Mouse (Mus musculus) lung, embryonic 16.5 days (tissue): ENCODE data around the gene Olfr1448. TPM values are rescaled to one million over a fixed set of nuclear protein-coding genes. Genes with fewer than 3 reads are reported as not detected.
"Not testable (repeated sequence)": the region's sequence is repeated elsewhere in the genome, so short reads cannot be mapped to it uniquely, and the experiment has no call there.

Experiments used
- ATAC-seq: fragments of 200-750 bp; cut with Nextera tagmentation; 2 replicates; pipeline ENCODE4 v1.8.0; 2017; ENCODE audit warnings: low read depth, mild to moderate bottlenecking, moderate library complexity
- H3K27ac ChIP-seq: fragments of 300-500 bp; sonication (generic); 2 replicates; pipeline ENCODE4 v1.5.1; 2014; ENCODE audit warnings: mild to moderate bottlenecking, control low read depth, low read length
- H3K27me3 ChIP-seq: fragments of 300-500 bp; sonication (generic); 2 replicates; pipeline ENCODE4 v1.6.1; 2014; ENCODE audit warnings: low read depth, low read length, mixed read lengths; ENCODE audit not compliant: control insufficient read depth, insufficient read depth
- H3K36me3 ChIP-seq: fragments of 300-500 bp; sonication (generic); 2 replicates; pipeline ENCODE4 v1.6.1; 2014; ENCODE audit warnings: low read length; ENCODE audit not compliant: control insufficient read depth, insufficient read depth
- H3K4me1 ChIP-seq: fragments of 300-500 bp; sonication (generic); replicated peaks from 2 replicates; pipeline ENCODE4 v1.6.1; 2014; ENCODE audit warnings: low read length, mixed read lengths; ENCODE audit not compliant: control insufficient read depth, insufficient read depth
- H3K4me2 ChIP-seq: fragments of 300-500 bp; sonication (generic); 2 replicates; pipeline ENCODE4 v1.6.1; 2014; ENCODE audit warnings: low read depth, low read length, control low read depth
- H3K4me3 ChIP-seq: fragments of 300-500 bp; sonication (generic); 2 replicates; pipeline ENCODE4 v1.5.1; 2014; ENCODE audit warnings: mild to moderate bottlenecking, low read length, control low read depth
- H3K9ac ChIP-seq: fragments of 300-500 bp; sonication (generic); 2 replicates; pipeline ENCODE4 v1.6.1; 2014; ENCODE audit warnings: low read length, control low read depth
- H3K9me3 ChIP-seq: fragments of 300-500 bp; sonication (generic); 2 replicates; pipeline ENCODE4 v1.6.1; 2016; ENCODE audit warnings: low read length; ENCODE audit not compliant: control insufficient read depth
- WGBS: fragments of 180-500 bp; shearing (Covaris S2); extraction: QIAGEN DNeasy Blood & Tissue Kit; methylation state at CpG from one replicate; pipeline ENCODE4 v1.1.7; 2014; 5-methylcytosine and 5-hydroxymethylcytosine counted together
- polyA plus RNA-seq: library from polyadenylated mRNA; unstranded; fragments of >200 nt; fragmentation: Nextera tagmentation; extraction: Ambion mirVana; gene quantifications from 2 replicates; pipeline ENCODE4 v1.2.1, GENCODE M21; 2015

Gene Olfr1448
- not detected in 2 replicates for polyA plus RNA-seq

- 63% methylated on average over 1 of the region's 1 CpGs for WGBS
- ATAC-seq, result no peak
- H3K36me3 ChIP-seq, result no peaks in the 10 kb centered on the region
- no peaks in the 10 kb centered on the region for H3K27me3 ChIP-seq
- no peaks in the 10 kb centered on the region for H3K4me1 ChIP-seq
- H3K27ac ChIP-seq, result no peak within 1 kb of the TSS
- no peak within 1 kb of the TSS for H3K9ac ChIP-seq
- H3K4me3 ChIP-seq, result no peak within 1 kb of the TSS
- no peaks in the 10 kb centered on the region for H3K9me3 ChIP-seq
- H3K4me2 ChIP-seq, result no peak within 1 kb of the TSS
Measured at GRCm38 (mm10) chr19:12924319-12924718, at the start of gene Olfr1448. Gene Olfr1448 (minus strand): TSS chr19:12924419.

GRCm38 (mm10) chr19:12970082-12970481 lies 45.9 kb upstream of the Olfr1448 start:
- H3K9ac ChIP-seq, ATAC-seq, H3K4me1 ChIP-seq, H3K4me2 ChIP-seq, H3K4me3 ChIP-seq, H3K27ac ChIP-seq, H3K36me3 ChIP-seq, H3K27me3 ChIP-seq, H3K9me3 ChIP-seq: not testable (repeated sequence)
- 77% methylated on average over 5 of the region's 5 CpGs for WGBS

DNA sequence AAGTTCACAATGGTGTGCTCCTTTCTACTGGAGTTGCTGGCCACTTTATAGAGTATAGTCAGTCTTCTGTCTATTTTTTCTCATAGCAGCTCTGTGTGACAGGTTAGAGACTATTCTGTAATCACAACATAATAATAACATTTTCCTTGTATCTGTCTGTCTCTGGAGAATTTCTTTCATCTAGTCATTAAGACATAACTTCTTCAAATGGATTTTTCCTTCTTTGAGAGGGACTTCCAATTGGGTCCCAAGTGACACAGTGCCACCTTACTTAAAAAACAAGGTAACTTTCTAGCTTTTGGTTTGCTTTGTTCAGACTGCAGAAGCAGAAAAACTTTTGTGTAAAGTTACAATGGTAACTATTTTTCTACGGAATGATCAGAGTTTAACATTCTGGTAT lies 25.7 kb upstream of the Olfr1448 start, which contains the start of gene Olfr1450:
Gene Olfr1450, plus strand, starts transcription at position 301 of the 400 bp plus-strand sequence.
- Histone ChIP-seq H3K4me2 (no peak within 1 kb of the TSS), H3K4me1 (no peaks in the 10 kb centered on the region), H3K27me3 (no peaks in the 10 kb centered on the region), H3K4me3 (no peak within 1 kb of the TSS), H3K9me3 (no peaks in the 10 kb centered on the region), H3K27ac (no peak within 1 kb of the TSS), H3K9ac (no peak within 1 kb of the TSS), H3K36me3 (no peaks in the 10 kb centered on the region)
- no peak for ATAC-seq
- WGBS, result 85% methylated on average over 1 of the region's 1 CpGs

- Histone ChIP-seq H3K36me3 (no peaks in the 10 kb centered on the region), H3K4me1 (no peaks in the 10 kb centered on the region), H3K27me3 (no peaks in the 10 kb centered on the region), H3K4me2 (no peak within 1 kb of the TSS), H3K9ac (no peak within 1 kb of the TSS), H3K9me3 (no peaks in the 10 kb centered on the region), H3K4me3 (no peak within 1 kb of the TSS), H3K27ac (no peak within 1 kb of the TSS)
- ATAC-seq, result no peak
Measured at GRCm38 (mm10) chr19:12930540-12930939, 6.3 kb upstream of the Olfr1448 start, which contains the start of gene Olfr1449. Gene Olfr1449 (plus strand): TSS chr19:12930840.

DNA sequence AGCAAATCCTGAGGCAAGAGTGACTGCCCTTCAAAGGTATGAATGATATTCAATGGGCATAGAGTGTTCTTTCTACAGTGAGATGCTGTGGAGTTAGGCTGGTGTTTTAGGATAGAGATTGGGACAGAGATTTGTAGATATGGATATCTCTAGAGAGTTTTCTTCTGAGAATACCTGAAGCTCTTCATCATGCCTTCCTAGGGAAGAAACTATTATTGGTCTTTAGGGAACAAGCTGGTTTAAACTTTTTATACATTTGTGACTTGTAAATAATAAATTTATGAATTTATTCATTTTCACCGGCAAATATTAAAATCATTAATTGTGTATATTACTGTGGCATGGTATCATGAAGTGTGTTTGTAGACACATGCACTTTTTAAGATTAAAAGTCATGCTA lies 20.6 kb downstream of the Olfr1448 start, which contains the start of gene Olfr1447:
Gene Olfr1447, minus strand, starts transcription at position 101 of the 400 bp plus-strand sequence.
- Histone ChIP-seq H3K27ac (no peak within 1 kb of the TSS), H3K4me3 (no peak within 1 kb of the TSS), H3K27me3 (no peaks in the 10 kb centered on the region), H3K4me2 (no peak within 1 kb of the TSS), H3K4me1 (no peaks in the 10 kb centered on the region), H3K9ac (no peak within 1 kb of the TSS), H3K9me3 (no peaks in the 10 kb centered on the region), H3K36me3 (no peaks in the 10 kb centered on the region)
- WGBS, result 94% methylated on average over 1 of the region's 1 CpGs
- no peak for ATAC-seq

- Histone ChIP-seq H3K9me3 (no peaks in the 10 kb centered on the region), H3K4me1 (no peaks in the 10 kb centered on the region), H3K36me3 (no peaks in the 10 kb centered on the region), H3K27me3 (no peaks in the 10 kb centered on the region), H3K9ac (no peak within 1 kb of the TSS), H3K27ac (no peak within 1 kb of the TSS), H3K4me2 (no peak within 1 kb of the TSS), H3K4me3 (no peak within 1 kb of the TSS)
- ATAC-seq, result no peak
- 65% methylated on average over 1 of the region's 1 CpGs for WGBS
Measured at GRCm38 (mm10) chr19:12893424-12893823, 30.8 kb downstream of the Olfr1448 start, which contains the start of gene Olfr1446. Gene Olfr1446 (minus strand): TSS chr19:12893524.

DNA sequence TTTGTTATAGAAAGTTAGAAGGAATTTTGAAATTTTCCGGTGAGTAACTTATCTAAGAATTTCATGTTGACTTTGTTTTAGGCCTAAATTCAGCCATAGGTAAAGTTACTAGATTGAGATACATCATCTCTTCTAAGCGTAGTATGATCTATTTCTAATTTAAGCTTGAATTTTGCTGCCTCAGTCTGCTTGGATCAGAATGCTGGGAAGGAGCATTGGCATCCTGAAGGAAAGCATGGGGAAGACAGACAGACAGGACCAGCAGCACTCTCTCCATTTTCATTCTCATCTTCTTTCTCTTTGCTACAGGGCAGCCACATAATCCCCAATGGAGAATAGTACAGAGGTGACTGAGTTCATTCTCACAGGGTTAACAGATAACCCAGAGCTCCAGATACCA lies 40.7 kb downstream of the Olfr1448 start, which contains the start of gene Olfr1445:
Gene Olfr1445, plus strand, starts transcription at position 301 of the 400 bp plus-strand sequence.
- Histone ChIP-seq H3K27me3 (no peaks in the 10 kb centered on the region), H3K4me1 (no peaks in the 10 kb centered on the region), H3K27ac (no peak within 1 kb of the TSS), H3K4me3 (no peak within 1 kb of the TSS), H3K9ac (no peak within 1 kb of the TSS), H3K4me2 (no peak within 1 kb of the TSS), H3K9me3 (no peaks in the 10 kb centered on the region), H3K36me3 (no peaks in the 10 kb centered on the region)
- ATAC-seq, result no peak
- 79% methylated on average over 2 of the region's 2 CpGs for WGBS

Other genes with a start within 250 kb of the Olfr1448 start
- gene Olfr1443, start 246.3 kb downstream of the Olfr1448 start, polyA plus RNA-seq, result not detected in 2 replicates
- not detected in 2 replicates for gene Keg1, start 228.6 kb downstream of the Olfr1448 start, polyA plus RNA-seq
- 0.88 and 1.2 TPM in 2 replicates for gene Cntf, start 158.8 kb downstream of the Olfr1448 start, polyA plus RNA-seq
- gene Zfp91, start 128.3 kb downstream of the Olfr1448 start, polyA plus RNA-seq, result 10.9 and 11.5 TPM in 2 replicates
- 2.0 and 3.3 TPM in 2 replicates for gene Lpxn, start 128.2 kb downstream of the Olfr1448 start, polyA plus RNA-seq
- not detected in 2 replicates for gene Gm5244, start 77.7 kb downstream of the Olfr1448 start, polyA plus RNA-seq
- gene Olfr1444, start 67.1 kb downstream of the Olfr1448 start, polyA plus RNA-seq, result not detected in 2 replicates
- gene Olfr1445, start 40.6 kb downstream of the Olfr1448 start, polyA plus RNA-seq, result not detected in 2 replicates
- gene Olfr1446, start 30.9 kb downstream of the Olfr1448 start, polyA plus RNA-seq, result not detected in 2 replicates
- not detected in 2 replicates for gene Olfr1447, start 20.7 kb downstream of the Olfr1448 start, polyA plus RNA-seq
- not detected in 2 replicates for gene Olfr1449, start 6.4 kb upstream of the Olfr1448 start, polyA plus RNA-seq
- not detected in 2 replicates for gene Olfr1450, start 25.8 kb upstream of the Olfr1448 start, polyA plus RNA-seq
- gene Olfr1451, start 70.6 kb upstream of the Olfr1448 start, polyA plus RNA-seq, result not detected in 2 replicates
- not detected in 2 replicates for gene Olfr1453, start 103.9 kb upstream of the Olfr1448 start, polyA plus RNA-seq
- not detected in 2 replicates for gene Olfr1454, start 136.2 kb upstream of the Olfr1448 start, polyA plus RNA-seq
- gene Olfr1457, start 173.5 kb upstream of the Olfr1448 start, polyA plus RNA-seq, result not detected in 2 replicates
- gene Olfr1458, start 182.4 kb upstream of the Olfr1448 start, polyA plus RNA-seq, result not detected in 2 replicates
- not detected in 2 replicates for gene Olfr1459, start 225.1 kb upstream of the Olfr1448 start, polyA plus RNA-seq
- gene Olfr1461, start 238.6 kb upstream of the Olfr1448 start, polyA plus RNA-seq, result not detected in 2 replicates